Mouse (Mus musculus) bone marrow macrophage, adult 2 months (primary cell): ENCODE measurements at regions not wholly inside any gene's neighbourhood (a gene's known extent, or its start where the extent isn't known, plus 50 kb on each side); places are given as distances from the start of the nearest gene placed in this dataset.

Experiments used
- CTCF ChIP-seq: IDR thresholded peaks from 2 replicates; pipeline ENCODE4 v1.5.1; 2012; ENCODE audit warnings: low read depth, mild to moderate bottlenecking, low read length, moderate library complexity
- POLR2A ChIP-seq: IDR thresholded peaks from 2 replicates; pipeline ENCODE4 v1.6.1; 2012; ENCODE audit warnings: mild to moderate bottlenecking, low read depth, low read length, borderline replicate concordance

GRCm38 (mm10) chr12:64076789-64077188 is 397.7 kb downstream of the Fscb start:
- TF ChIP-seq CTCF (0 out of 2 replicates have a peak, but pooled peaks have one; percentile 27), POLR2A (no peak)
